Mouse (Mus musculus): ENCODE measurements around the gene Lrif1.
A peak's percentile ranks its signal among the peaks of the same experiment; 100 is the strongest.
"Not testable (repeated sequence)": the region's sequence is repeated elsewhere in the genome, so short reads cannot be mapped to it uniquely, and the experiment has no call there.

Gene Lrif1

GRCm38 (mm10) chr3:106684830-106685229 is at the start of gene Lrif1:
Lrif1 (plus strand) TSS chr3:106684987.
- peak; percentile 33 to 56 for DNase-seq (ENCODE audit: low spot score in 2 of 2)

GRCm38 (mm10) chr3:106672811-106673210 is 12.0 kb upstream of the Lrif1 start:
- DNase-seq (ENCODE audit: low spot score in 2 of 2) = not testable (repeated sequence)

- DNase-seq (ENCODE audit: low spot score in 2 of 2) = no peak
Observed at GRCm38 (mm10) chr3:106685381-106685780, 594 bp downstream of the Lrif1 start.

- peak in 1 of 2 experiments; percentile 95 for DNase-seq (ENCODE audit: low spot score in 2 of 2)
Observed at GRCm38 (mm10) chr3:106721397-106722027, 36.7 kb downstream of the Lrif1 start.

- DNase-seq (ENCODE audit: low spot score in 2 of 2) = peak; percentile 74 to 87
Observed at GRCm38 (mm10) chr3:106722028-106722945, 37.5 kb downstream of the Lrif1 start.

GRCm38 (mm10) chr3:106755898-106756297 is 71.1 kb downstream of the Lrif1 start:
- DNase-seq (ENCODE audit: low spot score in 2 of 2) = no peak

- no peak for DNase-seq (ENCODE audit: low spot score in 2 of 2)
Observed at GRCm38 (mm10) chr3:106771834-106772233, 87.0 kb downstream of the Lrif1 start.

GRCm38 (mm10) chr3:106785130-106785529 is 100.3 kb downstream of the Lrif1 start:
- DNase-seq (ENCODE audit: low spot score in 2 of 2) = no peak

Data from urinary bladder, adult 18-20 months (tissue).